Mouse (Mus musculus) forebrain, embryonic 12.5 days (tissue): ENCODE results near the gene Cycs. TPM values are rescaled to one million over a fixed set of nuclear protein-coding genes. Genes with fewer than 3 reads are reported as not detected.

ENCODE experiments used
- ATAC-seq: fragments of 200-750 bp; cut with Nextera tagmentation; 2 replicates; pipeline ENCODE4 v1.8.0; 2017; ENCODE audit warnings: moderate TSS enrichment; ENCODE audit not compliant: low FRiP score
- H3K27ac ChIP-seq: fragments of 300-500 bp; sonication (generic); 2 replicates; pipeline ENCODE4 v1.5.1; 2016; ENCODE audit warnings: mild to moderate bottlenecking
- H3K27me3 ChIP-seq: fragments of 300-500 bp; sonication (generic); 2 replicates; pipeline ENCODE4 v1.6.1; 2016; ENCODE audit warnings: mild to moderate bottlenecking
- H3K36me3 ChIP-seq: fragments of 300-500 bp; sonication (generic); replicated peaks from 2 replicates; pipeline ENCODE4 v1.6.1; 2016; ENCODE audit warnings: mild to moderate bottlenecking
- H3K4me1 ChIP-seq: fragments of 300-500 bp; sonication (generic); 2 replicates; pipeline ENCODE4 v1.6.1; 2016
- H3K4me2 ChIP-seq: fragments of 300-500 bp; sonication (generic); 2 replicates; pipeline ENCODE4 v1.6.1; 2016; ENCODE audit warnings: mild to moderate bottlenecking, moderate library complexity
- H3K4me3 ChIP-seq: fragments of 300-500 bp; sonication (generic); replicated peaks from 2 replicates; pipeline ENCODE4 v1.5.1; 2016; ENCODE audit warnings: mild to moderate bottlenecking
- H3K9ac ChIP-seq: fragments of 300-500 bp; sonication (generic); 2 replicates; pipeline ENCODE4 v1.6.1; 2016; ENCODE audit warnings: mild to moderate bottlenecking
- H3K9me3 ChIP-seq: fragments of 300-500 bp; sonication (generic); 2 replicates; pipeline ENCODE4 v1.6.1; 2016
- WGBS: fragments of 180-500 bp; shearing (Covaris S2); methylation state at CpG from one replicate; pipeline ENCODE4 v1.1.7; 2016; 5-methylcytosine and 5-hydroxymethylcytosine counted together
- polyA plus RNA-seq: library from polyadenylated mRNA; unstranded; fragments of >200 nt; fragmentation: Nextera tagmentation; extraction: Ambion mirVana; gene quantifications from 2 replicates; pipeline ENCODE4 v1.2.1, GENCODE M21; 2016

Cycs gene
- polyA plus RNA-seq: 71.1 and 74.1 TPM in 2 replicates

GRCm38 (mm10) chr6:50566141-50566996, at the start of gene Cycs:
Gene Cycs, minus strand, starts transcription at chr6:50566538.
- WGBS: under 1% methylated on average over 78 of the region's 78 CpGs
- Histone ChIP-seq H3K4me1 (peaks cover 11% of the 10 kb centered on the region), H3K27ac (peak within 1 kb of the TSS; percentile 66), H3K36me3 (peaks cover 19% of the 10 kb centered on the region), H3K27me3 (no peaks in the 10 kb centered on the region), H3K9me3 (no peaks in the 10 kb centered on the region), H3K4me2 (peak within 1 kb of the TSS; percentile 84), H3K4me3 (peak within 1 kb of the TSS; percentile 81), H3K9ac (peak within 1 kb of the TSS; percentile 84)
- ATAC-seq: peak; percentile 99

DNA sequence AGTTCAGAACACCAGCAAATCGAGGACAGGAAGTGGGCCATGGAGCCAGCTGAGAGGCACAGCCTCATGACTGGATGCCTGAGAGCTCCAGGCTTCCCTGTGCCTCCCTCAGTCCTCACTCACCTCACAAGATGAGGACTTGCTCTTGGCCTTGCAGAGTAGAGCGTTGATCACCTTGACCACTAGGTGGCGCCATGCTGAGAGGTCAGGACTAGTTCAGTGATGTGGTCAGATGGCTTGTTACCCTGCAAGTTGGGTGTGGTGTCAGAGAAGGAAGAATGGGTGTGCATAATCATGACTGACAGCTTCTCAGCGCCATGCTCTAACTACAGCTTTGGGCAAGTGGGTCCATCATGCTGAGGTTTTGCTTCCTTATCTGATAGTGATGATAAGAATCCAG, 35.3 kb upstream of the Cycs start:
- Histone ChIP-seq H3K27ac (no peak overlapping the region), H3K27me3 (no peaks in the 10 kb centered on the region), H3K4me1 (no peaks in the 10 kb centered on the region), H3K4me3 (no peak overlapping the region), H3K36me3 (no peaks in the 10 kb centered on the region), H3K9ac (no peak overlapping the region), H3K4me2 (no peak overlapping the region), H3K9me3 (no peaks in the 10 kb centered on the region)
- WGBS: 24% methylated on average over 4 of the region's 4 CpGs
- ATAC-seq: no peak

- H3K36me3 ChIP-seq: no peaks in the 10 kb centered on the region
- ATAC-seq: no peak
- 70% methylated on average over 5 of the region's 5 CpGs for WGBS
- H3K27me3 ChIP-seq: no peaks in the 10 kb centered on the region
- no peak overlapping the region for H3K4me3 ChIP-seq
- H3K4me1 ChIP-seq: peaks cover 7% of the 10 kb centered on the region
- H3K9ac ChIP-seq: no peak overlapping the region
- no peak overlapping the region for H3K27ac ChIP-seq
- no peak overlapping the region for H3K4me2 ChIP-seq
- H3K9me3 ChIP-seq: no peaks in the 10 kb centered on the region
Observed at GRCm38 (mm10) chr6:50598560-50598959, 32.2 kb upstream of the Cycs start.

DNA sequence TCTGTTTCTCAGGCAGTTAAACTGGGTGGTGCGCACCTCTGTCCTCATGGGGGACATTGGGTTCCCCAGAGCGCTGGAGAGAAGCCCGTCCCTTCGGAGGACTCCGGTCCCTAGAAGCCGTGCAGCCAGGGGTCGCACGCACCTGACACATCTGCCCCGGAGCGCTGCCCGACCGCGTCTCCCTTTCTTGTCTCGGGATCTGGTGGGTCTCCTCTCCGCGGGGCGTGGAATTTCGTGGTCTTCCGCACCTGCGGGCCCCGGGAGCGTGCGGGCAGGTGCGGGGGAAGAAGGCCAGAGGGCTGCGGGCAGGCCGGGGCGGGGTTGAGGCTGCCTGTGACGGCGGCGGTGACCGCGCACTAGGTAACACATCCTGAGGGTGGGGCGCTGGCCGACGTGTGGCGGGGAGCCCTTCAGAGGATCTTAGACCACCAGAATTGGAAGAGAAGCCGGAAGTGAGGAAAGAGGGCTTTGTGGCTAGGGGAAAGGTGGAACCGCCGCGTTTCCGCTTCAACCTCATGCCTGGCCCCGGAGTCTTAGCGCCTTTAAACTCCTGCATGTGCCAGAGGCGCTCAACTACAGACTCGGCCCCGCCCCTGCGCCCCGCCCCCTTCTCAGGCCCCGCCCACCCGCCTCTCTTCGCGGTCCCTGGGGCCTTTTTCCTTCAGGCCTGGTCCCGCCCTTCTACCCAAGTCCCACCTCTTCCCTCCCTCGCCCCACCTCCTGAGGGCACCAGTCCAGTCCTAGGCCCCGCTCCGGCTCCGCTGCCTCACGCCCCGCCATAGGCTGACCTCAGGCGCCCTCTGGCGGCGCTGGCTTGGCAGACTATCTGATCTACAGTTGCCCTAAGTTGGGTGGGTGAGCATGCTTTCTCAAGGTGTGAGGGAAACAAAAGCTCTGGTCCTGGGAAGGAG, 30.2 kb upstream of the Cycs start, which contains the start of gene 4921507P07Rik:
4921507P07Rik (minus strand) TSS at position 332 of the 911 bp plus-strand sequence.
- H3K9ac ChIP-seq: peak within 1 kb of the TSS; percentile 71
- ATAC-seq: peak; percentile 96
- under 1% methylated on average over 60 of the region's 62 CpGs for WGBS
- H3K4me2 ChIP-seq: peak within 1 kb of the TSS; percentile 98
- peaks cover 7% of the 10 kb centered on the region for H3K4me1 ChIP-seq
- no peaks in the 10 kb centered on the region for H3K36me3 ChIP-seq
- no peaks in the 10 kb centered on the region for H3K9me3 ChIP-seq
- H3K27me3 ChIP-seq: no peaks in the 10 kb centered on the region
- no peak within 1 kb of the TSS for H3K27ac ChIP-seq
- H3K4me3 ChIP-seq: peak within 1 kb of the TSS; percentile 62

DNA sequence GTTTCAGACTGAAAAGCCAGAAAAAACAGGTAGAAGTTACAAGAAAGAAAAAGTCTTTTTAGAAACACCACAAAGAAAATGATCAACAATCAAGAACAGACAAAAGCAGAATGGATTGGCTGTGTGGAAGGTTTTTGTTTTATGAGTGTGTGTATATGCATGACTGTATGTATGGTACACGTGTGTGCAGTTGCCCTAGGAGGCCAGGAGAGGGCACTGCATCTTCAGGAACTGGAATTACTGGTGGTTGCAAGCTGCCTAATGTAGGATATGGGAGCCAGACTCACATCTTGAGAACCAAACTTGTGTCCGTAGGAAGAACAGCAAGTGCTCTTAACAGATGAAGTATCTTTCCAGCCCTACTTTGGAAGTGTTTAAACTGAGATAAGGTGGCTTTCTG, 28.0 kb upstream of the Cycs start:
- Histone ChIP-seq H3K27ac (no peak overlapping the region), H3K27me3 (no peaks in the 10 kb centered on the region), H3K4me3 (no peak overlapping the region), H3K9ac (no peak overlapping the region), H3K4me2 (no peak overlapping the region), H3K4me1 (peaks cover 7% of the 10 kb centered on the region), H3K36me3 (no peaks in the 10 kb centered on the region), H3K9me3 (no peaks in the 10 kb centered on the region)
- WGBS: 88% methylated on average over 2 of the region's 2 CpGs
- ATAC-seq: no peak

DNA sequence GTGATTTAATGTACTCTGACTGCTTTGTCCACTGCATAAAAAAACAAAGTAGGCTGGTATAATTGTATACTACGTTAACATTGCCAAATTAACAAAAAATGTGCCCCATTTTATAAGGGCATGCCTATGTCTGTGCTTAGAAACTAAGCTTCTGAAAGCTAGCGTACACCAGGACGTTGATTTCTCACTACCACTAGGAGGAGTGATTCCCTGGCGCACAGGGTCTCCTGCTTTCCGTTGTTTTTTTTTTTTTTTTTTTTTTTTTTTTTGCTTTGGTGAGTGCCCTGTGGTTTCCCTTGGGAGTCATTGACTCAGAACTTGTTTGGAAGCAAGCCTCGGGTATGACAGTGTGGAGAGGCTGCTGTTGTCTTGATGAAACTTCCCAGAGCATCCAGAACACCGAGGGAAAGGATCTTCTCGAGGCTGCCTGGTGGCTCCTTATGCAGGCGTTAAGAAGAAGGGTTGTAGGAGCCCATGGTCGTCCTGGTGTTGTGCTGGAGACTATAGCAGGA, 27.1 kb upstream of the Cycs start:
- Histone ChIP-seq H3K9ac (no peak overlapping the region), H3K36me3 (no peaks in the 10 kb centered on the region), H3K9me3 (no peaks in the 10 kb centered on the region), H3K4me3 (no peak overlapping the region), H3K27ac (no peak overlapping the region), H3K27me3 (no peaks in the 10 kb centered on the region), H3K4me2 (no peak overlapping the region), H3K4me1 (peaks cover 7% of the 10 kb centered on the region)
- 74% methylated on average over 10 of the region's 10 CpGs for WGBS
- no peak for ATAC-seq

GRCm38 (mm10) chr6:50590234-50590633, 23.9 kb upstream of the Cycs start:
- ATAC-seq: no peak
- no peaks in the 10 kb centered on the region for H3K36me3 ChIP-seq
- no peaks in the 10 kb centered on the region for H3K4me1 ChIP-seq
- no peaks in the 10 kb centered on the region for H3K9me3 ChIP-seq
- H3K4me2 ChIP-seq: no peak overlapping the region
- no peak overlapping the region for H3K4me3 ChIP-seq
- no peaks in the 10 kb centered on the region for H3K27me3 ChIP-seq
- 89% methylated on average over 3 of the region's 3 CpGs for WGBS
- no peak overlapping the region for H3K9ac ChIP-seq
- no peak overlapping the region for H3K27ac ChIP-seq

- Histone ChIP-seq H3K9ac (no peak overlapping the region), H3K9me3 (no peaks in the 10 kb centered on the region), H3K27ac (no peak overlapping the region), H3K4me2 (no peak overlapping the region), H3K36me3 (no peaks in the 10 kb centered on the region), H3K4me1 (no peaks in the 10 kb centered on the region), H3K4me3 (no peak overlapping the region), H3K27me3 (no peaks in the 10 kb centered on the region)
- ATAC-seq: no peak
- 90% methylated on average over 1 of the region's 1 CpGs for WGBS
Observed at GRCm38 (mm10) chr6:50588251-50588650, 21.9 kb upstream of the Cycs start.

DNA sequence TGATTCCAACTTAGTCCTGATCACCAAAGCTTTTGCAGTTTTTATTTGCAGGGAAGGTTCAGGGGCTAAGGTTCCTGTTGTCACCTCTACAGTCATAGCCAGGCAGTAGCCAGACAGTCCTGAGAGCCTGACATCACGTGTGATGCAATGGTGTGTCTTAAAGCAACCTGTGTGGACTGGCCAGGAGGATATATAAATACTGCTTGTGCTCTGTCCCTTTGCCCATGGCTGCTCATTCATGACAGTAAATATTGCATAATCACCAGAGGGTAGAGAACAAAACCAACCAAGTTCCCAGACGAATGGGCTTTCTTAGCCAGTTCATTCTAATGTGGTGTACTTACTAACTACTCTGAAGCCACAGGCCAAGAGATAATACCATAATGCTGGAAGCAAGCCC, 21.1 kb upstream of the Cycs start:
- no peaks in the 10 kb centered on the region for H3K27me3 ChIP-seq
- no peak overlapping the region for H3K4me2 ChIP-seq
- no peaks in the 10 kb centered on the region for H3K36me3 ChIP-seq
- no peak overlapping the region for H3K27ac ChIP-seq
- WGBS: 82% methylated on average over 2 of the region's 2 CpGs
- ATAC-seq: no peak
- H3K4me1 ChIP-seq: no peaks in the 10 kb centered on the region
- H3K9me3 ChIP-seq: no peaks in the 10 kb centered on the region
- no peak overlapping the region for H3K4me3 ChIP-seq
- H3K9ac ChIP-seq: no peak overlapping the region

DNA sequence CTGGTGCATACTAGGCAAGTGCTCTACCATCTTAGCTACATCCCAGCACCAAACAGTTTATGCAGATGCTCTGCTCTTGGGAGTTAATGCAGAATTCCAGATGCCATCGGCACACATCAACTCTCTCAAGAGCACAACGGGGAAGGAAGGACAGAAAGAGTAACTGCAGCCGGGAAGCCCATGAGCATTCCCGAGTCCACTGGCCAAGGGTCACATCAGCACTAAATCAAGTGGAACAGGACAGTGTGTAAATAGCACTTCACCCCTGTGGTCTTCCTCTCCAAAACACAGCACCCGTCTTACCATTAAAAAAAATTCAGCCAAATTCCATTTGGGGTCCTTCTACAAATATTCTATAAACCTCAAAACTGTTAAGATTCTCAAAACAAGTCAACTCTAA, 20.0 kb upstream of the Cycs start:
- Histone ChIP-seq H3K4me1 (no peaks in the 10 kb centered on the region), H3K27ac (no peak overlapping the region), H3K4me2 (no peak overlapping the region), H3K36me3 (no peaks in the 10 kb centered on the region), H3K9me3 (no peaks in the 10 kb centered on the region), H3K4me3 (no peak overlapping the region), H3K9ac (no peak overlapping the region), H3K27me3 (no peaks in the 10 kb centered on the region)
- no peak for ATAC-seq
- 91% methylated on average over 5 of the region's 5 CpGs for WGBS

GRCm38 (mm10) chr6:50585733-50586132, 19.4 kb upstream of the Cycs start:
- H3K9ac ChIP-seq: no peak overlapping the region
- ATAC-seq: no peak
- no peaks in the 10 kb centered on the region for H3K36me3 ChIP-seq
- H3K27me3 ChIP-seq: no peaks in the 10 kb centered on the region
- H3K4me3 ChIP-seq: no peak overlapping the region
- no peaks in the 10 kb centered on the region for H3K4me1 ChIP-seq
- no peaks in the 10 kb centered on the region for H3K9me3 ChIP-seq
- H3K27ac ChIP-seq: no peak overlapping the region
- no peak overlapping the region for H3K4me2 ChIP-seq
- 88% methylated on average over 7 of the region's 7 CpGs for WGBS

- Histone ChIP-seq H3K36me3 (no peaks in the 10 kb centered on the region), H3K27me3 (no peaks in the 10 kb centered on the region), H3K9ac (no peak overlapping the region), H3K9me3 (no peaks in the 10 kb centered on the region), H3K4me2 (no peak overlapping the region), H3K4me3 (no peak overlapping the region), H3K27ac (no peak overlapping the region), H3K4me1 (peaks cover 5% of the 10 kb centered on the region)
- WGBS: 92% methylated on average over 1 of the region's 1 CpGs
- ATAC-seq: no peak
Observed at GRCm38 (mm10) chr6:50571661-50572060, 5.3 kb upstream of the Cycs start.
